Mouse (Mus musculus) inflammation-experienced regulatory T-cells, adult 16 weeks (primary cell): Measurements from ENCODE around the gene Gdf2. TPM values are rescaled to one million over a fixed set of nuclear protein-coding genes. Genes with fewer than 3 reads are reported as not detected.

ENCODE experiments used
- polyA plus RNA-seq: library from polyadenylated mRNA; unstranded; fragments of 100-300 nt; shearing (Covaris generic); gene quantifications from one replicate; pipeline ENCODE4 v1.2.1, GENCODE M21; 2017

The Gdf2 gene
- polyA plus RNA-seq = not detected

DNA sequence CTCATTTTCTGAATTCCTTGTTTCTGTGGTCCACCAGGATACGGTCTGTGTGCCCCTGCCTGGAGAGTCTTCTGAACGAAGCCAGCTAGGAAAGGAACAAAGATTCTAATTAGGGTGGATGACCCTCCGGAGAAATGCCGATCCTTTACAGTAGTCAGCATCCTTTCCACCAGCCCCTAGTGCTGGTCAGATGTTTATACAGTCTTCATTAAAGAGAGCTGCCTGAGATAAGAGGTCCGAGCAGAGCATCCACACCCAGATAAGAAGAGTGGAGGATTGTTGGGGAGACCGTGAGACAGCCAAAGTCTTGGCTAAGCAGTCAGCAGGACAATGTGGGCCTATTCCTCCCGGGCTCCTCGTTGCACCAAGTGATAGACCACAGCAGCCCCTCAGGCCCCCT lies at the start of gene Gdf2:
TSS of gene Gdf2 (plus strand) at position 301 of the 400 bp plus-strand sequence.

DNA sequence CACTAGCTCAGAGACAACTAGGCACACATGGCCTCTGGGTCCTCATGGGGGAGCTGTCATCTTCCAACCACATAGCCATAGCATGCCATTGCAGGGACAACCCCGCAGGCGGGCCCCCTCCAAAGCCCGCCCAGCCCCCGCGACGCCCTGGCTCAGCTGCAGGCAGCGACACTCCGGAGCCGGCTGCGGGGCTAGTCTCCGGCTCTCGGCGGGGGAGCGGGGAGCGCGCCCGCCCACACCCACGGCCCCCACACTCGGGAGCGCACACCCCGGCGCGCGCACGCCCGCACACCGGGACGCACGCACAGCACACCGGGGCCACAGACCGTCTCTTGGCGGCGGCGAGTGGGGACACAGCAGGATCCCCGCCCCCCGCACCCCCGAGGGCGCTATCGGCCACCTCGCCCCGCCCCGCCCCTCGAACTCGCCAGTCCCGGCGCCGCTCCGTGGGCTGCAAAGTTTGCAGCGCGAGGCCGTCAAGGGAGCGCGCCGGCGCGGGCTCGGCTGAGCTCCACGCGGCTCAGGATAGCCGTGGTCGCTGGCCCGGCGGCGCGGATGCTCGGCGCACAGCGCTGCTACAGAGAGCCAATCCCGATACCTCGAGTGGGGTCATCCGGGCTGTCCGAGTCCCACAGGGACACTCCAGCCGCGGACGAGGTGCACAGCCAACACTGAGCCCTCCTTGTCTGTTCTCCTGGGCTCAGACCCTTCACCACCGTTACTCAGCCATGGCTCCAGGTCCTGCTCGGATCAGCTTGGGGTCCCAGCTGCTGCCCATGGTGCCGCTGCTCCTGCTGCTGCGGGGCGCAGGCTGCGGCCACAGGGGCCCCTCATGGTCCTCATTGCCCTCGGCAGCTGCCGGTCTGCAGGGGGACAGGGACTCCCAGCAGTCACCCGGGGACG lies 17.4 kb upstream of the Gdf2 start, which contains the start of gene Gdf10:
TSS of gene Gdf10 (plus strand) at position 420 of the 903 bp plus-strand sequence.

DNA sequence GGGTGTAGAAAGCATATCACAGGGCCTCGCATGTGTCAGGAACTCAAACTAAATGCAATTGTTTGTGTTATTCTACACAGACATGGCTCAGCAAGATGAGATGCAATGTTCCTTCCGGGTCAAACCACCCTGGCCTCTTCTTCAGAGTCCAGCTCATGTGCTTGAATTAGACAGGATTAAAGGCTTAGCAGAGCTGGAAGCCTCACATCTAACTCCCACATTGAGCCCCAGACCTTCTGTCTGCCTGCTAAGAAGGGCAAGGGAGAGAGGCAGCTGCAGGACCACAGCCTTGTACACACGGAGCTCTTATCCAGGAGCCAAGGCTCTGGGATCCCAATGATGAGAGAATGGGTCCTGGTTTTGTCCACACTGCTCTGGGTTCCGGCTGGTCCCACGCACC lies 12.9 kb downstream of the Gdf2 start, which contains the start of gene Rbp3:
TSS of gene Rbp3 (plus strand) at position 243 of the 400 bp plus-strand sequence.

DNA sequence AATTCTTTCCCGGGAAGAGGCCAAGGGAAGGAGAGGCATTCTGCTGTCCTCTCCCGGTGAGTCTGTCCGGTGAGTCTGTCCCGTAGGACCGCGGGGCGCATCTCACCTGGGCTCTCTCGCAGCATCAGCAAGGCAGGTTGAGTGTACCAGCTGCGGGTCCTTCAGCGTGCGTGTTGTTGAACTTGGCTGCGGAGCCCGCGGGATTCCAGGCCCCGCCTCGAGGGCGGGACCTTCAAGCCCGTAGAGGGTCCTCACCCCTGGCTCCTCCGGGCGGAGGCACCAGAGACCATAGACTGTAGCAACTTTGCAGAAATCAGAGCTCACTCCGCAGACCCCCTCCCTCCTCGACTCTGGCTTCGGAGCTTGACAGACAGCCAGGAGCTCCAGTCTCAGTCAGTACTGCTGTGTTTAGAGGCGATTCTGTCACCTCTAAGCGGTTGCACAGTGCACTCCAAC lies 37.8 kb downstream of the Gdf2 start, which contains the start of gene Zfp488:
TSS of gene Zfp488 (minus strand) at position 161 of the 456 bp plus-strand sequence.

Other genes with a start within 250 kb of the Gdf2 start
- gene Gdf10, start 17.5 kb upstream of the Gdf2 start, polyA plus RNA-seq = not detected
- not detected for gene Rbp3, start 13.0 kb downstream of the Gdf2 start, polyA plus RNA-seq
- gene Zfp488, start 37.7 kb downstream of the Gdf2 start, polyA plus RNA-seq = not detected
- not detected for gene Gm30083, start 74.1 kb downstream of the Gdf2 start, polyA plus RNA-seq
- not detected for gene Gm5460, start 75.7 kb downstream of the Gdf2 start, polyA plus RNA-seq
- gene Antxrl, start 111.7 kb downstream of the Gdf2 start, polyA plus RNA-seq = not detected
- not detected for gene Anxa8, start 144.9 kb downstream of the Gdf2 start, polyA plus RNA-seq
- gene A630023A22Rik, start 161.7 kb downstream of the Gdf2 start, polyA plus RNA-seq = not detected
- not detected for gene Npy4r, start 211.4 kb downstream of the Gdf2 start, polyA plus RNA-seq